Comparison of ENCODE assay signal across 8 mouse cellular contexts in genomic region chr10:117905666-117906266, GRCm38 (mm10). TPM values are rescaled to one million over a fixed set of nuclear protein-coding genes. Genes with fewer than 3 reads are reported as not detected.
DNase-seq lines count a peak whose midpoint lies in the region; ATAC-seq lines count a peak whose summit lies in the region.

No protein-coding gene starts in this region.

- 19% methylated on average over 27 of the region's 27 CpGs for WGBS in embryonic facial prominence, embryonic 10.5 days
- 14% methylated on average over 27 of the region's 27 CpGs for WGBS in kidney, embryonic 14.5 days
- WGBS in liver, embryonic 11.5 days = 18% methylated on average over 27 of the region's 27 CpGs
- WGBS in midbrain, embryonic 15.5 days = 14% methylated on average over 27 of the region's 27 CpGs
- WGBS in stomach, embryonic 16.5 days = 11% methylated on average over 27 of the region's 27 CpGs

- H3K4me1 ChIP-seq in embryonic facial prominence, embryonic 10.5 days = peaks cover 21% of the 10 kb centered on the region
- H3K4me1 ChIP-seq in kidney, embryonic 14.5 days (ENCODE audit: control insufficient read depth, insufficient read depth, low read length) = no peaks in the 10 kb centered on the region; the same call in 1 of the 2 replicates
- H3K4me1 ChIP-seq in liver, embryonic 11.5 days (replicated peaks; ENCODE audit: control insufficient read depth, insufficient read depth, low read length) = peaks cover 10% of the 10 kb centered on the region
- peaks cover 16% of the 10 kb centered on the region for H3K4me1 ChIP-seq in midbrain, embryonic 15.5 days
- H3K4me1 ChIP-seq in stomach, embryonic 16.5 days (ENCODE audit: control insufficient read depth, insufficient read depth, low read length) = peaks cover 4% of the 10 kb centered on the region

- H3K9me3 ChIP-seq in embryonic facial prominence, embryonic 10.5 days = no peaks in the 10 kb centered on the region
- H3K9me3 ChIP-seq in kidney, embryonic 14.5 days (ENCODE audit: control insufficient read depth, low read length) = no peaks in the 10 kb centered on the region
- H3K9me3 ChIP-seq in liver, embryonic 11.5 days (ENCODE audit: control insufficient read depth, low read length) = no peaks in the 10 kb centered on the region
- H3K9me3 ChIP-seq in midbrain, embryonic 15.5 days = no peaks in the 10 kb centered on the region
- no peaks in the 10 kb centered on the region for H3K9me3 ChIP-seq in stomach, embryonic 16.5 days (replicated peaks; ENCODE audit: control insufficient read depth, low read length)

- DNase-seq in cerebellum, postnatal 25 days = peak; percentile 8 to 22
- DNase-seq in cerebellum, adult 11 months = no peak
- peak; percentile 61 for DNase-seq in embryonic facial prominence, embryonic 10.5 days (ENCODE audit: low spot score)
- DNase-seq in heart, adult 9 months (ENCODE audit: low spot score in 2 of 2) = peak; percentile 53 to 60
- no peak for DNase-seq in liver, embryonic 11.5 days (ENCODE audit: low spot score)

- H3K27ac ChIP-seq in embryonic facial prominence, embryonic 10.5 days (replicated peaks) = peak overlapping the region; percentile 79
- peak overlapping the region; percentile 71; the same call in 1 of the 2 replicates for H3K27ac ChIP-seq in kidney, embryonic 14.5 days (ENCODE audit: low read depth, low read length)
- no peak overlapping the region for H3K27ac ChIP-seq in liver, embryonic 11.5 days (ENCODE audit: low read depth, low read length)
- no peak overlapping the region for H3K27ac ChIP-seq in midbrain, embryonic 15.5 days
- peak overlapping the region; percentile 88 for H3K27ac ChIP-seq in stomach, embryonic 16.5 days (ENCODE audit: low read length)

- no peaks in the 10 kb centered on the region for H3K27me3 ChIP-seq in embryonic facial prominence, embryonic 10.5 days (replicated peaks; ENCODE audit: low read depth, poor library complexity, severe bottlenecking)
- no peaks in the 10 kb centered on the region for H3K27me3 ChIP-seq in kidney, embryonic 14.5 days (ENCODE audit: control insufficient read depth, insufficient read depth, low read length)
- no peaks in the 10 kb centered on the region for H3K27me3 ChIP-seq in liver, embryonic 11.5 days (replicated peaks; ENCODE audit: control insufficient read depth, insufficient read depth, low read length)
- H3K27me3 ChIP-seq in midbrain, embryonic 15.5 days (replicated peaks) = no peaks in the 10 kb centered on the region
- H3K27me3 ChIP-seq in stomach, embryonic 16.5 days (ENCODE audit: control insufficient read depth, insufficient read depth, low read length) = no peaks in the 10 kb centered on the region

- no peaks in the 10 kb centered on the region for H3K36me3 ChIP-seq in embryonic facial prominence, embryonic 10.5 days (replicated peaks)
- H3K36me3 ChIP-seq in kidney, embryonic 14.5 days (ENCODE audit: control insufficient read depth, insufficient read depth, low read length) = no peaks in the 10 kb centered on the region
- H3K36me3 ChIP-seq in liver, embryonic 11.5 days (ENCODE audit: control insufficient read depth, insufficient read depth, low read length) = no peaks in the 10 kb centered on the region
- H3K36me3 ChIP-seq in midbrain, embryonic 15.5 days (replicated peaks) = no peaks in the 10 kb centered on the region
- H3K36me3 ChIP-seq in stomach, embryonic 16.5 days (ENCODE audit: control insufficient read depth, insufficient read depth, low read length) = no peaks in the 10 kb centered on the region

- peak overlapping the region; percentile 71 for H3K4me2 ChIP-seq in kidney, embryonic 14.5 days (replicated peaks; ENCODE audit: low read depth, low read length)
- peak overlapping the region; percentile 63 for H3K4me2 ChIP-seq in liver, embryonic 11.5 days
- H3K4me2 ChIP-seq in midbrain, embryonic 15.5 days = peak overlapping the region; percentile 54
- H3K4me2 ChIP-seq in stomach, embryonic 16.5 days (ENCODE audit: low read depth, low read length) = peak overlapping the region; percentile 66

- ATAC-seq in kidney, embryonic 14.5 days (ENCODE audit: low FRiP score, low TSS enrichment) = peak; percentile 63
- no peak for ATAC-seq in liver, embryonic 11.5 days (replicated peaks; ENCODE audit: low FRiP score)
- no peak for ATAC-seq in midbrain, embryonic 15.5 days (replicated peaks)
- peak; percentile 70 for ATAC-seq in stomach, embryonic 16.5 days (ENCODE audit: insufficient read depth, low FRiP score)

- H3K9ac ChIP-seq in kidney, embryonic 14.5 days (ENCODE audit: low read depth, low read length) = peak overlapping the region; percentile 46; the same call in 1 of the 2 replicates
- H3K9ac ChIP-seq in liver, embryonic 11.5 days (ENCODE audit: low read depth, low read length) = no peak overlapping the region
- peak overlapping the region; percentile 18; the same call in 1 of the 2 replicates for H3K9ac ChIP-seq in midbrain, embryonic 15.5 days
- H3K9ac ChIP-seq in stomach, embryonic 16.5 days (ENCODE audit: low read length) = peak overlapping the region; percentile 62

- peak overlapping the region; percentile 53 for H3K4me3 ChIP-seq in embryonic facial prominence, embryonic 10.5 days
- peak overlapping the region; percentile 33 for H3K4me3 ChIP-seq in kidney, embryonic 14.5 days (ENCODE audit: low read length)
- H3K4me3 ChIP-seq in liver, embryonic 11.5 days (ENCODE audit: low read depth, low read length) = peak overlapping the region; percentile 22
- peak overlapping the region; percentile 37 for H3K4me3 ChIP-seq in midbrain, embryonic 15.5 days
- peak overlapping the region; percentile 43 for H3K4me3 ChIP-seq in stomach, embryonic 16.5 days (replicated peaks; ENCODE audit: low read length)

RNA-seq across cellular contexts. Expression of gene Rap1b, which starts 59.9 kb away (rescaled TPM):
- 125 and 135 TPM in 2 replicates for polyA plus RNA-seq in embryonic facial prominence, embryonic 10.5 days (2016; fragmentation: Nextera tagmentation; extraction: Ambion mirVana)
- 139 and 176 TPM in 2 replicates for polyA plus RNA-seq in kidney, embryonic 14.5 days (2014; fragmentation: Nextera tagmentation; extraction: Ambion mirVana)
- polyA plus RNA-seq in liver, embryonic 11.5 days (2014; fragmentation: Nextera tagmentation; extraction: Ambion mirVana) = 252 and 292 TPM in 2 replicates
- 166 and 168 TPM in 2 replicates for polyA plus RNA-seq in midbrain, embryonic 15.5 days (2015; fragmentation: Nextera tagmentation; extraction: Ambion mirVana)
- polyA plus RNA-seq in stomach, embryonic 16.5 days (2015; fragmentation: Nextera tagmentation; extraction: Ambion mirVana) = 166 and 176 TPM in 2 replicates

Comparison
In these comparisons a context has a peak if more than half of its experiments do, and no peak if none do; other contexts are left out.
1. DNase-seq: peak in cerebellum, postnatal 25 days (2 of 2), embryonic facial prominence, embryonic 10.5 days (single experiment) and heart, adult 9 months (2 of 2); none in cerebellum, adult 11 months (single experiment) and liver, embryonic 11.5 days (single experiment).
2. H3K27ac ChIP-seq: peak in embryonic facial prominence, embryonic 10.5 days (single experiment), kidney, embryonic 14.5 days (single experiment) and stomach, embryonic 16.5 days (single experiment); none in liver, embryonic 11.5 days (single experiment) and midbrain, embryonic 15.5 days (single experiment).
3. ATAC-seq: peak in kidney, embryonic 14.5 days (single experiment) and stomach, embryonic 16.5 days (single experiment); none in liver, embryonic 11.5 days (single experiment) and midbrain, embryonic 15.5 days (single experiment).
4. Peak in every context shown above with its lines, with median percentiles within 50 percentile points of each other: H3K4me3 ChIP-seq and H3K4me2 ChIP-seq.